Mouse (Mus musculus) limb, embryonic 10.5 days (tissue): Measurements from ENCODE around the gene Thsd4. TPM values are rescaled to one million over a fixed set of nuclear protein-coding genes. Genes with fewer than 3 reads are reported as not detected.

Source experiments
- DNase-seq: peaks from one replicate; pipeline ENCODE4 v3.0.0-alpha.2; 2017; ENCODE audit warnings: low spot score
- H3K27ac ChIP-seq: fragments of 300-500 bp; sonication (generic); 2 replicates; pipeline ENCODE4 v1.5.1; 2016; ENCODE audit warnings: mild to moderate bottlenecking
- H3K27me3 ChIP-seq: fragments of 300-500 bp; sonication (generic); 2 replicates; pipeline ENCODE4 v1.6.1; 2016; ENCODE audit warnings: low read depth, mild to moderate bottlenecking; ENCODE audit not compliant: poor library complexity, severe bottlenecking
- H3K36me3 ChIP-seq: fragments of 300-500 bp; sonication (generic); 2 replicates; pipeline ENCODE4 v1.6.1; 2016; ENCODE audit warnings: mild to moderate bottlenecking, moderate library complexity
- H3K4me1 ChIP-seq: fragments of 300-500 bp; sonication (generic); 2 replicates; pipeline ENCODE4 v1.6.1; 2016
- H3K4me3 ChIP-seq: fragments of 300-500 bp; sonication (generic); 2 replicates; pipeline ENCODE4 v1.5.1; 2016; ENCODE audit warnings: mild to moderate bottlenecking, moderate library complexity
- H3K9me3 ChIP-seq: fragments of 300-500 bp; sonication (generic); replicated peaks from 2 replicates; pipeline ENCODE4 v1.6.1; 2016; ENCODE audit warnings: mild to moderate bottlenecking
- whole genome bisulfite sequencing: fragments of 180-500 bp; shearing (Covaris S2); methylation state at CpG from one replicate; pipeline ENCODE4 v1.1.7; 2016; 5-methylcytosine and 5-hydroxymethylcytosine counted together
- polyA plus RNA-seq: library from polyadenylated mRNA; unstranded; fragments of >200 nt; fragmentation: Nextera tagmentation; extraction: Ambion mirVana; gene quantifications from 2 replicates; pipeline ENCODE4 v1.2.1, GENCODE M21; 2016

Thsd4 gene
- polyA plus RNA-seq, 1 experiment from 2014 or later: 11.8 TPM

DNA sequence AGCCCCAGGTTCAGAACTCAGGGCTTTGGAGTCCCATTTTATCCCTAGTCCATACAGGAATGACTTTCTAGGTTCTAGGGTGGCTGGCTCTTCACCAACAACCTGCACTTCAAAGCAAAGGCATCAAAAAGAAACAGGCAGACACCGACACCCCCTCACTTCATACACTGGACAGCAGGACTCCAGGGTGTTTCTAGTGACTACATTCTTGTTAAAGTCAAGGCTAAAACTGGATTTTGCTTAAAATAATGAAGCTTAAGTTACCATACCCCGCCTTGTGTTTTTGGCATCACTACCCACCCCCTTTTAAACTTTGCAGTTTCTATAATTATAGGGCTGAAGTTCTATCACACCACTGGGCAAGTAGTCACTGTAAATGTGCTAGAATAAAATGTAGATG, 225.6 kb downstream of the Thsd4 start:
- Histone ChIP-seq H3K27me3 (no peaks in the 10 kb centered on the region), H3K9me3 (peaks cover 3% of the 10 kb centered on the region), H3K27ac (no peak overlapping the region), H3K36me3 (peaks cover 5% of the 10 kb centered on the region), H3K4me1 (peaks cover 20% of the 10 kb centered on the region), H3K4me3 (no peak overlapping the region)
- WGBS: 90% methylated on average over 2 of the region's 2 CpGs
- no peak for DNase-seq

GRCm38 (mm10) chr9:60295199-60295598, 226.6 kb downstream of the Thsd4 start:
- 50% methylated on average over 6 of the region's 6 CpGs for WGBS
- peaks cover 28% of the 10 kb centered on the region for H3K4me1 ChIP-seq
- H3K27ac ChIP-seq: no peak overlapping the region
- H3K4me3 ChIP-seq: no peak overlapping the region
- H3K27me3 ChIP-seq: no peaks in the 10 kb centered on the region
- no peaks in the 10 kb centered on the region for H3K9me3 ChIP-seq
- no peaks in the 10 kb centered on the region for H3K36me3 ChIP-seq
- DNase-seq: no peak

- peaks cover 35% of the 10 kb centered on the region for H3K4me1 ChIP-seq
- no peaks in the 10 kb centered on the region for H3K36me3 ChIP-seq
- H3K27ac ChIP-seq: no peak overlapping the region
- DNase-seq: no peak
- no peaks in the 10 kb centered on the region for H3K27me3 ChIP-seq
- WGBS: 76% methylated on average over 6 of the region's 6 CpGs
- no peaks in the 10 kb centered on the region for H3K9me3 ChIP-seq
- H3K4me3 ChIP-seq: no peak overlapping the region
Measured at GRCm38 (mm10) chr9:60293129-60293528, 228.7 kb downstream of the Thsd4 start.

- H3K4me1 ChIP-seq: peaks cover 36% of the 10 kb centered on the region
- no peaks in the 10 kb centered on the region for H3K9me3 ChIP-seq
- H3K27ac ChIP-seq: no peak overlapping the region
- DNase-seq: no peak
- no peaks in the 10 kb centered on the region for H3K27me3 ChIP-seq
- H3K36me3 ChIP-seq: no peaks in the 10 kb centered on the region
- H3K4me3 ChIP-seq: no peak overlapping the region
- WGBS: 54% methylated on average over 8 of the region's 8 CpGs
Measured at GRCm38 (mm10) chr9:60290780-60291179, 231.1 kb downstream of the Thsd4 start.

- H3K4me1 ChIP-seq: peaks cover 39% of the 10 kb centered on the region
- H3K27me3 ChIP-seq: no peaks in the 10 kb centered on the region
- H3K27ac ChIP-seq: peak overlapping the region; percentile 31; the same call in 1 of the 2 replicates
- no peak overlapping the region for H3K4me3 ChIP-seq
- no peaks in the 10 kb centered on the region for H3K36me3 ChIP-seq
- DNase-seq: no peak
- no peaks in the 10 kb centered on the region for H3K9me3 ChIP-seq
- WGBS: 78% methylated on average over 12 of the region's 12 CpGs
Measured at GRCm38 (mm10) chr9:60288789-60289188, 233.1 kb downstream of the Thsd4 start.

- 94% methylated on average over 3 of the region's 3 CpGs for WGBS
- Histone ChIP-seq H3K27ac (no peak overlapping the region), H3K36me3 (no peaks in the 10 kb centered on the region), H3K27me3 (no peaks in the 10 kb centered on the region), H3K9me3 (no peaks in the 10 kb centered on the region), H3K4me3 (no peak overlapping the region), H3K4me1 (peaks cover 34% of the 10 kb centered on the region)
- no peak for DNase-seq
Measured at GRCm38 (mm10) chr9:60286390-60286789, 235.5 kb downstream of the Thsd4 start.

DNA sequence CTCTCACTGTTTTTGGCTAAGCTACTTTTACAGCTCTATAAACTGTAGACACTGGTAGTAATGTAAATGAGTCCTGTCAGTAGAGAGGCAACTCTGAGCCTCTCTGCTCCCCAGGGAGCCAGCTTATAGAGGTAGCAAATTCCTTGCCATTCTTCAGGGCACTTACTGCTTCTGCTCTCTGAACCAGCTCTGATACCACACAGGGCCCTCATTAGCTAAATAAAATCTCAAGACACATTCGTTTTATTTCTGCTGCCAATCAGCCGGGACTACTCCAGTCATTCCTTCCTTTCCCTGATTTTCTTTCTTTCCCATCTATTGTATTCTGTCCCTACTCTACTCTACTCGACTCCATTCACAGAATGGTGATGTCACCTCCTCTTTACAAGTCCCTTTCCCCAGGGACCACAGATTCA, 236.8 kb downstream of the Thsd4 start:
- H3K27ac ChIP-seq: no peak overlapping the region
- H3K4me1 ChIP-seq: peaks cover 32% of the 10 kb centered on the region
- H3K36me3 ChIP-seq: no peaks in the 10 kb centered on the region
- WGBS: 37% methylated on average over 3 of the region's 3 CpGs
- H3K4me3 ChIP-seq: no peak overlapping the region
- no peak for DNase-seq
- H3K27me3 ChIP-seq: no peaks in the 10 kb centered on the region
- no peaks in the 10 kb centered on the region for H3K9me3 ChIP-seq

- WGBS: 91% methylated on average over 1 of the region's 1 CpGs
- no peaks in the 10 kb centered on the region for H3K27me3 ChIP-seq
- H3K4me3 ChIP-seq: no peak overlapping the region
- no peak overlapping the region for H3K27ac ChIP-seq
- no peaks in the 10 kb centered on the region for H3K9me3 ChIP-seq
- no peak for DNase-seq
- H3K4me1 ChIP-seq: peaks cover 37% of the 10 kb centered on the region
- no peaks in the 10 kb centered on the region for H3K36me3 ChIP-seq
Measured at GRCm38 (mm10) chr9:60284318-60284717, 237.5 kb downstream of the Thsd4 start.

DNA sequence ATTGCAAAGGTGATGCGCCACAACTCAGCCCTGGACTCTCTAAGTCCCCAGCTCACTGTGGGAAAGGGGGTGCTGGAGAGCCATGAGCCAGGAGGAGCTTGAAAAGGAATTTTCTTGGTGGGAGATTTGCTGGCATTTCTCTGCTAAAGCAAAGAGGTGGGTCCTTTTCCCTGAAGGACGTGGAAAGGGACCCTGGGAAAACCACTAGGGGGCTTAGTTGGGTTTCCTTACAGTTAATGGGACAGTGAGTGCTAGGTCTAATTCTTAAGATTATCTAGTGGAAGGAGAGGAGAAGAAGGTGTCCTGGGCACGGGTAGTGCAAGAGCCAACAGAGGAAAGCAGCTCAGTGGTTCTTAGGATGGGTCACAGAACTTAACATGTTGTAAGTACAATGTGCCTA, 238.3 kb downstream of the Thsd4 start:
- H3K27ac ChIP-seq: no peak overlapping the region
- H3K36me3 ChIP-seq: no peaks in the 10 kb centered on the region
- H3K4me3 ChIP-seq: no peak overlapping the region
- peaks cover 31% of the 10 kb centered on the region for H3K4me1 ChIP-seq
- WGBS: 56% methylated on average over 3 of the region's 3 CpGs
- no peaks in the 10 kb centered on the region for H3K27me3 ChIP-seq
- no peaks in the 10 kb centered on the region for H3K9me3 ChIP-seq
- no peak for DNase-seq

DNA sequence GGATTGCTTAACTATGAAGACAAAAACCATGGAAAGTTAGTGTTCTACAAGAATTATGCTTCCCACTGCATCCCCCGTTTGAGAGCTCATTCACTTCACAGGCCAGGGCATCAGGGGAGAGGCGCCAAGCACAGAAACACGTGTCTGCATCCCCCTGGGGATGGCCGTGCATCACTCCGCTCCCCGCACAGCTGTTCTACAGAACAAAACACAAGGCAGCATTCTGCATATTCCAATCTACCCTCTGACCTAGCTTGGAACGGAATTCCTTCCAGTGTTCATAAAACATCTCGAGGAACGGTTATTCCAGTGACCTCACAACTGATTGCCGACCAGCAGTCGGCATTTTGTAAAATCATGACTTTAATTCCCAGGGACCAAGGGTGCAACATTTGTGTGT, 240.6 kb downstream of the Thsd4 start:
- Histone ChIP-seq H3K36me3 (no peaks in the 10 kb centered on the region), H3K9me3 (no peaks in the 10 kb centered on the region), H3K4me3 (no peak overlapping the region), H3K4me1 (peaks cover 39% of the 10 kb centered on the region), H3K27ac (no peak overlapping the region), H3K27me3 (no peaks in the 10 kb centered on the region)
- 75% methylated on average over 11 of the region's 11 CpGs for WGBS
- no peak for DNase-seq

DNA sequence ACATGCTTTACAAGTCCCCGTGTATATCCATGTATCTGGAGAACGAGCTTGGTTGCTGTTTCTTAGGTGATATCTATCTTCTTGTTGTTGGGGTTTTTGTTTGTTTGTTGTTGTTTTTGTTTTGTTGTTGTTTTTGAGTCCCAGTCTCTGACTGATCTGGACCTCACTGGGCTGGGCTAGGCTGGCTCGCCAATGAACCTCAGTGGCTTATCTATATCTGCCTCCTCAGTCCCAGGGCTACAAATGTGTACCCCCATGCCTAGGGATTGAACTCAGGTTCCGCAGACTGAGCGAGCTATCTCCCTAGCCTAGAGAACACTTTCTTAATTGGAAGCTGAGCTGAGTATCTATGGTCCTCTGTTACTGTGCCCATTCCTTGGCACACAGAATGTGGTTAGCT, 241.1 kb downstream of the Thsd4 start:
- 94% methylated on average over 5 of the region's 5 CpGs for WGBS
- Histone ChIP-seq H3K27me3 (no peaks in the 10 kb centered on the region), H3K9me3 (no peaks in the 10 kb centered on the region), H3K27ac (no peak overlapping the region), H3K36me3 (no peaks in the 10 kb centered on the region), H3K4me1 (peaks cover 42% of the 10 kb centered on the region), H3K4me3 (no peak overlapping the region)
- no peak for DNase-seq

GRCm38 (mm10) chr9:60279556-60279955, 242.3 kb downstream of the Thsd4 start:
- DNase-seq: no peak
- no peak overlapping the region for H3K27ac ChIP-seq

DNA sequence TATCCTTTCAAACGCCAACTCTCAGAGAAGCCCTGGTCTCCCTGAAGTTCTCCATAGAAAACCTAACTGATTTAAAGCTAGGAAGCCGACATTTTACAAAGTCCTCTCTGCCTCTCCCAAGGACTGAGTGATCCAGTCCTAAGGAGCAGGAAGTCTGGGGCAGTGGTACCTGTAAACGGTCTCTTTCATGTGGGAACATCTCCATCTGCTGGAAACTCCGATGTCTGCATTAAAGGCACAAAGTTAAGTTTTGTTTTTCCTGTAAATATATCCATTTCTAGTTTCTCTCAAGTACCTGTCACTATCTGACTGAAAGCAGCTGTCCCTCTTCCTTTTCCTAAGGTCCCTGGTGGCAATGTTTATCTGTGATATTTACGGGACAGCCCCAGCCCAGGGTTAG, 245.5 kb downstream of the Thsd4 start:
- no peak for DNase-seq
- Histone ChIP-seq H3K4me1 (peaks cover 29% of the 10 kb centered on the region), H3K27ac (peak overlapping the region; percentile 62), H3K27me3 (no peaks in the 10 kb centered on the region), H3K36me3 (no peaks in the 10 kb centered on the region), H3K9me3 (no peaks in the 10 kb centered on the region), H3K4me3 (no peak overlapping the region)
- 18% methylated on average over 5 of the region's 5 CpGs for WGBS

More at GRCm38 (mm10) chr9:60279556-60279955, 242.3 kb downstream of the Thsd4 start:
- Histone ChIP-seq H3K4me1 (peaks cover 37% of the 10 kb centered on the region), H3K9me3 (no peaks in the 10 kb centered on the region), H3K36me3 (no peaks in the 10 kb centered on the region), H3K27me3 (no peaks in the 10 kb centered on the region), H3K4me3 (no peak overlapping the region)
- WGBS: 84% methylated on average over 6 of the region's 6 CpGs

- DNase-seq: no peak
- Histone ChIP-seq H3K4me1 (peaks cover 23% of the 10 kb centered on the region), H3K27me3 (no peaks in the 10 kb centered on the region), H3K9me3 (no peaks in the 10 kb centered on the region), H3K36me3 (no peaks in the 10 kb centered on the region), H3K27ac (peak overlapping the region; percentile 62), H3K4me3 (no peak overlapping the region)
- 13% methylated on average over 12 of the region's 12 CpGs for WGBS
Measured at GRCm38 (mm10) chr9:60275410-60276159, 246.3 kb downstream of the Thsd4 start.
